Mouse (Mus musculus) heart, embryonic 12.5 days (tissue): Measurements from ENCODE around the gene Khdrbs1. TPM values are rescaled to one million over a fixed set of nuclear protein-coding genes. Genes with fewer than 3 reads are reported as not detected.

Source experiments
- ATAC-seq: fragments of 200-750 bp; cut with Nextera tagmentation; 2 replicates; pipeline ENCODE4 v1.8.0; 2017; ENCODE audit warnings: moderate TSS enrichment, moderate library complexity; ENCODE audit not compliant: insufficient number of reproducible peaks, low FRiP score
- H3K27ac ChIP-seq: fragments of 300-500 bp; sonication (generic); 2 replicates; pipeline ENCODE4 v1.5.1; 2016; ENCODE audit warnings: mild to moderate bottlenecking, moderate library complexity; ENCODE audit not compliant: poor library complexity, severe bottlenecking
- H3K27me3 ChIP-seq: fragments of 300-500 bp; sonication (generic); replicated peaks from 2 replicates; pipeline ENCODE4 v1.6.1; 2016; ENCODE audit warnings: mild to moderate bottlenecking, moderate library complexity
- H3K36me3 ChIP-seq: fragments of 300-500 bp; sonication (generic); 2 replicates; pipeline ENCODE4 v1.6.1; 2016; ENCODE audit warnings: mild to moderate bottlenecking, moderate library complexity
- H3K4me1 ChIP-seq: fragments of 300-500 bp; sonication (generic); replicated peaks from 2 replicates; pipeline ENCODE4 v1.6.1; 2016; ENCODE audit warnings: mild to moderate bottlenecking
- H3K4me2 ChIP-seq: fragments of 300-500 bp; sonication (generic); 2 replicates; pipeline ENCODE4 v1.6.1; 2016; ENCODE audit warnings: mild to moderate bottlenecking, moderate library complexity
- H3K4me3 ChIP-seq: fragments of 300-500 bp; sonication (generic); 2 replicates; pipeline ENCODE4 v1.5.1; 2016; ENCODE audit warnings: mild to moderate bottlenecking
- H3K9ac ChIP-seq: fragments of 300-500 bp; sonication (generic); 2 replicates; pipeline ENCODE4 v1.6.1; 2016; ENCODE audit warnings: mild to moderate bottlenecking, moderate library complexity
- H3K9me3 ChIP-seq: fragments of 300-500 bp; sonication (generic); replicated peaks from 2 replicates; pipeline ENCODE4 v1.6.1; 2016; ENCODE audit warnings: mild to moderate bottlenecking, moderate library complexity
- WGBS: fragments of 180-500 bp; shearing (Covaris S2); methylation state at CpG from one replicate; pipeline ENCODE4 v1.1.7; 2016; 5-methylcytosine and 5-hydroxymethylcytosine counted together
- microRNA-seq: library from miRNA; unstranded; fragments of <30 nt; microRNA quantifications from one replicate; pipeline ENCODE4, GENCODE M21; 2017
- polyA plus RNA-seq: library from polyadenylated mRNA; unstranded; fragments of >200 nt; fragmentation: Nextera tagmentation; extraction: Ambion mirVana; gene quantifications from 2 replicates; pipeline ENCODE4 v1.2.1, GENCODE M21; 2016

Khdrbs1 gene
- polyA plus RNA-seq, 1 experiment from 2014 or later = 106 TPM

DNA sequence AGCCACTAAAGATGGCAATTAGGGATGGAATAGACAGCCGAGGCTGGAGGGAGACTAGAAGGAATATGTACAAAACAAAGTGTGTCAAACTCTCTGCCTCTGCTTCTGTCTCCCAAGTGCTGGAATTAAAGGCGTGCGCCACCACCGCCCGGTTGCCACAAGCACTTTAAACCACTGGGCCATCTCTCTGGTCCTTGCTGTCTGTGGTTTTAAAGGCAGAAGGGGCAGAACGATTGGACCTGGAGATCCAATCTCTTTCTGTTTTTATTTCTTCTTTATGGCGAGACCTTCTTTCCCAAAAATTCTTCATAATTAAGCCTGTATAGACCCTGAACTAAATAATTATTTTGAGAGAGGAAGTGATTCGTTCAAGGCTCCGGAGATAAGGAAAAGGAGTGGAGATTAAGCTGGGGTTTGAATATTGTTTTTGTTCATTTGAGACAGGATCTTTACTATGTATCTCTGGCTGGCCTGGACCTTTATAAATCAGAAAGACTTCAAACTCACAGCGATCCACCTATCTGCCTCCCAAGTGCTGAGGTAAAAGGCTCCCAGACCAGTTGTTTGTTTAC lies 69.1 kb downstream of the Khdrbs1 start:
- ATAC-seq = peak; percentile 33
- Histone ChIP-seq H3K9ac (peak overlapping the region; percentile 99), H3K4me3 (peak overlapping the region; percentile 98), H3K27ac (peak overlapping the region; percentile 93), H3K4me1 (peaks cover 15% of the 10 kb centered on the region), H3K9me3 (no peaks in the 10 kb centered on the region), H3K36me3 (peaks cover 27% of the 10 kb centered on the region), H3K27me3 (no peaks in the 10 kb centered on the region), H3K4me2 (peak overlapping the region; percentile 90)
- WGBS = 5% methylated on average over 10 of the region's 10 CpGs

DNA sequence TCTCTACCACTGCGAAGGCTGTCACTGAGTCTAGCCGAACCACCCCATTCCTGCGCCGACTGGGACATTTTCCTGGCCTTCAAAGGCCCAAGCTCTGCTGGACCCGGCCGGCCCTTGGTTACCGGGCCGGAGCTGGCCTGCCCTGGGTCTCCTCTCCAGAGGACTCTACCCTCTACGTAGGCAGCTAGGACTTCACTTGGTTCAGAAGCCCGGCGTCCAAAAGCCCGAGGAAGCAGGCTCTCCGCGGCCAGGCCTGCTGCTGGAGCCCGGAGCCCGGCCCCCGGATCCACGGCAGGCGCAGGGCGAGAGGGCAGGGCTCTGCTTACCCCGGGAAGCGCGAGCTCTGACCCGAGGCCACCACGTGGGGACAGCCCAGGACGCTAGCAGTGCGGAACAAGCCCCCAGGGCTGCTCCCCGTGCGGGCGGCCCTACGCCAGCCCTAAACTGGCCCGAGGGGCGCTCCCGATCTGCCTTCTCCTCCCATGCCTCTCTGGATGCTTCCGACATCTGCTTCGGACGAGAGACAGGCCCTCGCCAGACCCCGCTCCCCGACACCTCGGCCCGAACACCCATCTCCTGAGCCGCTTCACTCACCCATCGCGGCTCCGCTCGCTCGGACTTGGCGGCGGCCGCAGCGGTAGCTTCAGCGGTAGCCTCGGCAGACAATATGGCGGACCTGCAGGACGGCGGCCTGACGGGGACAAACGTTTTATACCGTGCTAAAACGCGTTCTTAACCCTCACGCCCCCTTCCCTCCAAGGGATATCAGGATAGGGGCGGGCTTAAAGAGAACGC lies 69.8 kb downstream of the Khdrbs1 start, which contains the start of gene Kpna6:
Gene Kpna6 (minus strand): TSS at position 685 of the 795 bp plus-strand sequence.
- under 1% methylated on average over 65 of the region's 65 CpGs for WGBS

GRCm38 (mm10) chr4:129671491-129672082 lies 70.5 kb downstream of the Khdrbs1 start:
- whole genome bisulfite sequencing = 6% methylated on average over 12 of the region's 12 CpGs
- ATAC-seq = 0 out of 2 replicates have a peak, but pooled peaks have one; percentile 34

More for the DNA sequence above, 69.8 kb downstream of the Khdrbs1 start, which contains the start of gene Kpna6:
- Histone ChIP-seq H3K4me2 (peak within 1 kb of the TSS; percentile 90), H3K9ac (peak within 1 kb of the TSS; percentile 99), H3K4me1 (peaks cover 15% of the 10 kb centered on the region), H3K27me3 (no peaks in the 10 kb centered on the region), H3K36me3 (peaks cover 23% of the 10 kb centered on the region), H3K27ac (peak within 1 kb of the TSS; percentile 93), H3K4me3 (peak within 1 kb of the TSS; percentile 98), H3K9me3 (no peaks in the 10 kb centered on the region)
- ATAC-seq = peak; percentile 88

DNA sequence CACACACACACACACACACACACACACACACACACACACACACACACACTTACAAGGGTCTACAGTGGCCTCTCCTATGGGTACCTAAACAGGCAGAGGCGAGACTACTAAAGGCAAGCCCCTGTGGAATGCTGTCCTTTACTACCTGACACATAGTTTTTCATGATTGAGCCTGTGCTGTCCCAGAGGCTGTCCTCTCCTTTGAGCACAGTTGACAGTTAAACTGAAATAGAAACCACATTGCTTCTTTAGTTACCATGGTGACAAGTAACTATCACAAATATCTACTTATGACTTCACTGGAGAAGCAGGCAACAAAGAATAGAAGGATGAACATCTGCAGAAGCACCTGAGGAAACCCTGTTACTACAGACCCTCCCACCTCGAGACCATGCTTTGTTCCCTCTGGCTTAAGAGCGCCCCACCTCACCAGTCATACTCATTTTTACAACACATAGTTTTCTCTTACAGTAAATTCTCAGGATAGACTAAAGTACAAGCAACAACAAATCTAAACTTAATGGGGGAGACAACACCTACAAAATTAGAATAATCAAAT lies 79.8 kb downstream of the Khdrbs1 start:
- Histone ChIP-seq H3K4me1 (no peaks in the 10 kb centered on the region), H3K9me3 (no peaks in the 10 kb centered on the region), H3K36me3 (peaks cover 72% of the 10 kb centered on the region), H3K9ac (no peak overlapping the region), H3K27me3 (no peaks in the 10 kb centered on the region), H3K4me2 (no peak overlapping the region), H3K4me3 (no peak overlapping the region), H3K27ac (no peak overlapping the region)
- WGBS = 78% methylated on average over 3 of the region's 3 CpGs
- ATAC-seq = no peak

More at GRCm38 (mm10) chr4:129671491-129672082, 70.5 kb downstream of the Khdrbs1 start:
- Histone ChIP-seq H3K4me1 (peaks cover 15% of the 10 kb centered on the region), H3K27ac (peak overlapping the region; percentile 93), H3K4me2 (peak overlapping the region; percentile 90), H3K36me3 (peaks cover 22% of the 10 kb centered on the region), H3K9ac (peak overlapping the region; percentile 99), H3K27me3 (no peaks in the 10 kb centered on the region), H3K4me3 (peak overlapping the region; percentile 98), H3K9me3 (no peaks in the 10 kb centered on the region)

- Histone ChIP-seq H3K4me3 (no peak overlapping the region), H3K9me3 (no peaks in the 10 kb centered on the region), H3K27me3 (no peaks in the 10 kb centered on the region), H3K9ac (no peak overlapping the region), H3K36me3 (peaks cover 73% of the 10 kb centered on the region), H3K27ac (no peak overlapping the region), H3K4me2 (no peak overlapping the region), H3K4me1 (no peaks in the 10 kb centered on the region)
- 93% methylated on average over 3 of the region's 3 CpGs for WGBS
- ATAC-seq = no peak
These were observed 80.5 kb downstream of the Khdrbs1 start for GRCm38 (mm10) chr4:129661584-129661983.

DNA sequence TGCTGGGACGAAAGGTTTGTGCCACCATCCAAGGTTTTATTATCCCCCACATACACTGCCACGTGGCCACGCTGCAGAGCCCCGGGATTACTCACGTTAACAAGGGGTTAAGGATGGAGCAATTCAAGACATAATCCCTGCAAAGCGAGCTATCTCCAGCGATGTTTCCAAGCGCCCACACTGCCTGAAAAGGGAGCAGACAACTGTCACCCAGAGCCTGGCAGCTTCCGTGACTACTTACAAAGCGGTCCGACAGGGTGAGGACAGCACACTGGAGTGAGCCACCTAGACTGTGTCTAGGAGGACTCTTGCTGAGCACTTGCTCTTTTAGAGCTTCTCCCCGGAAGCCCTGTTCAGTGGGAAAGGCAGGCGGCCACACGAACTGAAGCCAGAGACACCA lies 87.3 kb downstream of the Khdrbs1 start:
- Histone ChIP-seq H3K4me3 (no peak overlapping the region), H3K27ac (no peak overlapping the region), H3K9me3 (no peaks in the 10 kb centered on the region), H3K4me1 (no peaks in the 10 kb centered on the region), H3K36me3 (peaks cover 94% of the 10 kb centered on the region), H3K4me2 (no peak overlapping the region), H3K9ac (no peak overlapping the region), H3K27me3 (no peaks in the 10 kb centered on the region)
- no peak for ATAC-seq
- 89% methylated on average over 14 of the region's 14 CpGs for WGBS

Small RNA genes within 50 kb of the gene (microRNA-seq; reads per million reads assigned to microRNA genes)
- gene Gm28017 (not detected), gene Mir7016 (not detected)

Other genes with a start within 250 kb of the Khdrbs1 start
- gene Marcksl1, start 228.7 kb downstream of the Khdrbs1 start, polyA plus RNA-seq = 515 and 518 TPM in 2 replicates
- gene Hdac1, start 199.6 kb downstream of the Khdrbs1 start, polyA plus RNA-seq = 140 and 146 TPM in 2 replicates
- 3.5 and 4.1 TPM in 2 replicates for gene Lck, start 168.7 kb downstream of the Khdrbs1 start, polyA plus RNA-seq
- 4.3 and 4.7 TPM in 2 replicates for gene Fam167b, start 163.8 kb downstream of the Khdrbs1 start, polyA plus RNA-seq
- 155 and 156 TPM in 2 replicates for gene Eif3i, start 141.7 kb downstream of the Khdrbs1 start, polyA plus RNA-seq
- gene Tmem234, start 141.6 kb downstream of the Khdrbs1 start, polyA plus RNA-seq = 139 and 153 TPM in 2 replicates
- gene Dcdc2b, start 128.0 kb downstream of the Khdrbs1 start, polyA plus RNA-seq = 0.82 and 1.4 TPM in 2 replicates
- 18.6 and 20.0 TPM in 2 replicates for gene Iqcc, start 123.2 kb downstream of the Khdrbs1 start, polyA plus RNA-seq
- gene Ccdc28b, start 118.4 kb downstream of the Khdrbs1 start, polyA plus RNA-seq = 42.3 and 44.2 TPM in 2 replicates
- gene Txlna, start 101.2 kb downstream of the Khdrbs1 start, polyA plus RNA-seq = 58.8 and 59.4 TPM in 2 replicates
- 16.8 and 17.0 TPM in 2 replicates for gene Kpna6, start 69.5 kb downstream of the Khdrbs1 start, polyA plus RNA-seq
- 5.8 and 7.7 TPM in 2 replicates for gene Tmem39b, start 45.5 kb downstream of the Khdrbs1 start, polyA plus RNA-seq
- gene Ptp4a2, start 68.9 kb upstream of the Khdrbs1 start, polyA plus RNA-seq = 372 and 428 TPM in 2 replicates
- gene Spocd1, start 186.9 kb upstream of the Khdrbs1 start, polyA plus RNA-seq = 0.33 and 0.36 TPM in 2 replicates
- 2.6 and 2.7 TPM in 2 replicates for gene Adgrb2, start 242.6 kb upstream of the Khdrbs1 start, polyA plus RNA-seq